Mouse (Mus musculus) hindlimb bud, embryonic 11.5 days (tissue): ENCODE measurements around the gene Prrt1.

Experiments
- DNase-seq: peaks from one replicate; pipeline ENCODE4 v3.0.0-alpha.2; 2012; ENCODE audit warnings: low read depth, low spot score; ENCODE audit errors: extremely low spot score

The Prrt1 gene

DNA sequence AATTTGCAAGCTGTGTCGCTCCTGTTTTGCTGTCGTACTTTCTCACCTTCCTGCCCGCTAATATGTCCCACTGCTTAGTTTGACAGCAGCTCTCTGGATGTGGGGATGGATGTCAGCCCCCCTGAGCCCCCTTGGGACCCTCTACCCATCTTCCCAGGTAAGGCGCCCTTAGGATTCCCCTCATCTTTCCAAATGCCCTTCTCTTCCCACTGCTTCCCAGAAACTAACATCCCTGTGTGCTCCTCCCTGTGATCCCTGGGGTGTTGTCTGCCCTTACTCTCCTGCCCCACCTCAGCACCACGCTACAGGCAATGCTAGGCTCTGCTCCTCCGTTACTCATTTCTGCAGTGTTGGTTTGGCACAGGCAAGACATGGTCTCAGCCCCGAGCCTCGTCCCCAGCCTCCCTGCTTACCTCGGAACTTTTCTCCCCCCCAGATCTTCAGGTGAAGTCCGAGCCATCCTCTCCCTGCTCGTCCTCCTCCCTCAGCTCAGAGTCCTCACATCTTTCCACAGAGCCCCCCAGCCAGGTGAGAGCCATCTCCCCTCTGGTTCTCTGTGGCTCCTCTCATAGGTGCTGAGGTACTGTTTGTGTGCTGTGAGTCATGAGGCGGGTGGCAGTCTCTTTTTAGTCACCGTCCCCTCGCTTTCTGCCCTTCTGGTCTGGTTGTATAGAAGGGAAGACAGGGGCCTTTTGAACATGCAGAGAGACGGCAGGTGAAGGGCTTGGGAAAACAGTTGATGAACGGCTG, 19.0 kb downstream of the Prrt1 start:
- no peak for DNase-seq

DNA sequence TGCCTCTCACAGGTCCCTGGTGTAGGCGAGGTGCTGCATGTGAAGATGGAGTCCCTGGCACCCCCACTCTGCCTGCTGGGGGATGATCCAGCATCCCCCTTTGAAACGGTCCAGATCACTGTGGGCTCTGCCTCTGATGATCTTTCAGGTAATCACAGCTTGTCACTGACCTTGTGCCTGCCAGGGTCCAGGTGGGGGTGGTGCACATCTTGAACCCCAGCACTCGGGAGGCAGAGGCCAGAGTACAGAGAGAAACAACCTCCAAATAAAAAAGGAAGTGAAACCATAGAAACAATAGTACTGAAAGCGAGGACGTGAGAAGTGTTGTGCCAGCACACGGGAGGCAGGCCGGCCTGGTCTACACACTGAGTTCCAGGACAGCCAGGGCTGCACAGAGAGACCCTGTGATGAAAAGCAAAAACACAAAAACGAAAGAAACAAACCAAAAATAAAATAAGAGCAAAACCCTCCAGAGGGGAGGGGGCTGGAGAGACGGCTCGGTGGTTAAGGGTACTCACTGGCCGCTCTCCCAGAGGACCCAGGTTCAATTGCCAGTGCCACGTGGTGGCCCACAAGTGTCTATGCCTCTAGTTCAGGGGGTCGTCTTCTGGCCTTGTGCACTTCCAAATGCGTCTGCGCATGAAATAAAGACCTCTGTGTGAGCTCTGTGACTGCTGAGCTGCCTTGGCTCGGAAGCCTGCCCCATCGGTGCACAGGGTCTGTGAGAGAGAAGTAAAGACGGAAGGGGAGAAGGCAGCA, 20.0 kb downstream of the Prrt1 start:
- no peak for DNase-seq

DNA sequence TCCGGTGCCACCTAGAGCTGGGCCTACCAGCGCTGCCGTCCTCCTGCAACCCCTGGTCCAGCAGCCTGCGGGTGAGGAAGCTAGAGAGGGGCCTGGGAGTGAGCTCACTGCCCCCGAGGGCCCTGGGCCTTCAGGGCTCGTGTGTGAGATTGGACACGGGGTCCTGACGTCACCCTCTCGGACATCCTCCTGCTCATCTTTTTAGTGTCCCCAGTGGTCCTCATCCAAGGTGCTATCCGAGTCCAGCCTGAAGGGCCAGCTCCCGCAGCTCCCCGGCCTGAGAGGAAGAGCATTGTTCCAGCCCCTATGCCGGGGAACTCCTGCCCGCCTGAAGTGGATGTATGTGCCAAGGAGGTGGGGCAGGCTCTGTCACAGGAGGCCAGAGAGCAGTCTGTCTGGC, 21.4 kb downstream of the Prrt1 start:
- DNase-seq = no peak

DNA sequence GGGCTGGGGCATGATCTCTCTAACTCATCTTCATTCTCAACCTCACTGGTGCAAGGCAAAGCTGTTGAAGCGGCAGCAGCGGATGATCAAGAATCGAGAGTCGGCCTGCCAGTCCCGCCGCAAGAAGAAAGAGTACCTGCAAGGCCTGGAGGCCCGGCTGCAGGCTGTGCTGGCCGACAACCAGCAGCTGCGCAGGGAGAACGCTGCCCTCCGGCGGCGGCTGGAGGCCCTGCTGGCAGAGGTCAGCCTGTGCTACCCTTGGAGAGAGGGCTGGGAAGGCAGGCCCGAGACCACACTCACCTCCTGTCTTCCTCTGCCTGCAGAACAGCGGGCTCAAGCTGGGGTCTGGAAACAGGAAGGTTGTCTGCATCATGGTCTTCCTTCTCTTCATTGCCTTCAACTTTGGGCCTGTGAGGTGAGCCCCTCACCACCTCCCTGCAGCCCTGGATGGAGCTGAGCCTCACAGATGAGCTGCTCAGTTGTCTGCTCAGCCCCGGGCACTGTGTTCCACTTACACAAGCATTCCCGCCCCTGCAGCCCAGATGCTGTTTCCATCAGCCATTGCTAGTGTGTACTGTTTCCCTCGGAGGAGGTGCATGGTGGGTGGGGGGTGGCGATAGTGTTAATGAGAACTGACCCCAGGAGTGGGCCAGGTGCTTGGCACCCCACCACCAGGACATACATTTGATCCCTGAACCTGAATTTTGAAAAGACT, 22.3 kb downstream of the Prrt1 start:
- no peak for DNase-seq

DNA sequence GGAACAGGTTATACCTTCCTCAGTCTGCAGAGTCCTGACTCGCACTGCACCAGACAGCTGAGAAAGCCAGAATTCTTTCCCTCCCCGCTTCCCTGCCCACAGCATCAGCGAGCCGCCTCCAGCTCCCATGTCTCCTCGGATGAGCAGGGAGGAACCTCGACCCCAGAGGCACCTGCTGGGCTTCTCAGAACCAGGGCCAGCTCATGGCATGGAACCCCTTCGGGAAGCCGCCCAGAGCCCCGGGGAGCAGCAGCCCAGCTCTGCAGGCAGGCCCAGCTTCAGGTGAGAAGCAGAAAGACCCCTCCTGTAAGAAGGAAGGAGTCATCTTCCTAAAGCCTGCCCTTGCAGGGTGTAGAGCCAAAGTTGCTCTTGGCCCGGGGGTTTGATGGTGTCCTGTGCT, 23.2 kb downstream of the Prrt1 start:
- no peak for DNase-seq

DNA sequence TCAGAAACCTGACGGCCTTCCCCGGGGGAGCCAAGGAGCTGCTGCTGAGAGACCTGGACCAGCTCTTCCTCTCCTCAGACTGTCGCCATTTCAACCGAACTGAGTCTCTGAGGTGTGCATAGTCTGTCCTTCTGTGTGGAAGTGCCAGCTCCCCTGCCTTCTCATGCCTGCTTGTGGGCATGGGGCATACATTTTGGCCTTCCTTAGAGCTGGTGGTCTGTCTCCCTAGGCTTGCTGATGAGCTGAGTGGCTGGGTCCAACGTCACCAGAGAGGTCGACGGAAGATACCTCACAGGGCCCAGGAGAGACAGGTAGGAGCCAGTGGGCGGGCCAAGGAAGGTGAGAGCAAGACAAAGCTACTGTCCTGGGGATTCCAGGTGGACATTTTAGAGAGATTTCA, 23.7 kb downstream of the Prrt1 start:
- DNase-seq = no peak

DNA sequence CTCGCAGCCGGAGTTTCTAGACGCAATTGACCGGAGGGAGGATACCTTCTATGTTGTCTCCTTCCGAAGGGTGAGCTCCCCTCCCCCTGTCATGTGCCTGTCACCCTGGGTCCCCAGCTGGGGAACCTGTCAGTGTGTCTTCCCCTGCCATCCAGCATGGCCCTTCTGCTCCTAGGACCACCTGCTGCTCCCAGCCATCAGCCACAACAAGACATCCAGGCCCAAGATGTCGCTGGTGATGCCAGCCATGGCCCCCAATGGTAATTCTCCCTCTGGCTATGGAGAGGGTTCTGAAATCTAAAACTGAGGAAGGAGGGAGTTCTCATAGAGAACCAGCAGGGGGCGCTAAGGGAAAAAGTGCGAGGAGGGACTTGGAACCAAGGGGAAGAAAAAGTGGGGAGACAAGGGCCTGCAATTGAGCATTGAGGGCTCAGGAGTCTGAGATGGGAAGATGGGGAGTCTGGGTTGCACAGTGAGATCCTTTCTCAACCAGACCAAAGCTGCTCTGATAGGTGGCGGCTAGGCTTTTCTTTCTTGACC, 24.5 kb downstream of the Prrt1 start:
- DNase-seq = no peak

DNA sequence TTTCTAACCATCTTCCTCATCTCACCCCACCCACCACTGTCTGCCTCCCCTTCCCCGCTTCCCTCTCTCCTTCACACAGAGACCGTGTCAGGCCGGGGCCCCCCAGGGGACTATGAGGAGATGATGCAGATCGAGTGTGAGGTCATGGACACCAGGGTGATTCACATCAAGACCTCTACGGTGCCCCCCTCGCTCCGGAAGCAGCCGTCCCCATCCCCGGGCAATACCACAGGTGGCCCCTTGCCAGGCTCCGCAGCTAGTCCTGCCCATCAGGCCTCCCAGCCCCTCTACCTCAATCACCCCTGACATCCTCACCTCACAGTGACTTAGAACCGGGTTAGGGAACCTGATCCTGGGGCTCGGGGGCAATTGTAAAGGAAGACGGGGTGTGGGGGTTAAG, 25.1 kb downstream of the Prrt1 start:
- no peak for DNase-seq

DNA sequence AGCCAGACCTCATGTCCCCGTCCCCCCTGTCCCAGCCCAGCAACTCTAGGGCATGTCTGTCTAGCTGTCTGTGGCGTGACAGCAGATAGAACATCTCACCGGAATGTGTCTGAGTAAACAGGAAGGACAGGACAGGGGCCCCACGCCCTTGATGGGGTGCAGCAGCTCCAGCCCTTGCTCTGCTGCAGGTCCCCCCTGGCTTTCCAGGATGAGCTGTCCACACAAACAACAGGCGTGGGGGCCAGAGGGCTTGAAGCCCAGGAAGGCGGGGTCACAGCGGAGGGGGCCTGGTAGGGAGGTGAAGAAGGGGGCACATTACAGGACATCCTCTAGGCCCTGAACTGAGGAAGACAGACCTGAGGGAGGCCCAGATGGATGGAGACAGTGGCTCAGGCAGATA, 25.8 kb downstream of the Prrt1 start:
- DNase-seq = no peak

DNA sequence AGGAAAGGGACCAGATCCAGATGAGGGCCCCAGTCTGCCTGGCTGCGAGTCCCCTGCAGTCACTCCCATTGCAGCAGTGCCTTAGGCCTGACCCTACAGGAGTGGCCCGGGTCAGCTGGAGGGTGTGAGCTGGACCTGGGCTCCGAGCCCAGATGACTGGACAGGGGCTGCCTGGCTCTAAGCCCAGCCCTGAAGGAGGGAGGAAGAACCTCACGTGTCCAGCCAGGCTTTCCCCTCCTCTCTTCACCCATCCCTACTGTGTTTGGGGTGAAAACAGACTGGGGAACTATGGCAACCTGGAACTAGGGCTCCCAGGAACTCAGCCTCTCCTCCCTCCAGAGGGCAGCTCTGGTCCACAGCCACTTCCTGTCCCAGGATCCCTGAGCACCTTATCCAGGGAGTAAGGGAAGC, 26.3 kb downstream of the Prrt1 start:
- no peak for DNase-seq

DNA sequence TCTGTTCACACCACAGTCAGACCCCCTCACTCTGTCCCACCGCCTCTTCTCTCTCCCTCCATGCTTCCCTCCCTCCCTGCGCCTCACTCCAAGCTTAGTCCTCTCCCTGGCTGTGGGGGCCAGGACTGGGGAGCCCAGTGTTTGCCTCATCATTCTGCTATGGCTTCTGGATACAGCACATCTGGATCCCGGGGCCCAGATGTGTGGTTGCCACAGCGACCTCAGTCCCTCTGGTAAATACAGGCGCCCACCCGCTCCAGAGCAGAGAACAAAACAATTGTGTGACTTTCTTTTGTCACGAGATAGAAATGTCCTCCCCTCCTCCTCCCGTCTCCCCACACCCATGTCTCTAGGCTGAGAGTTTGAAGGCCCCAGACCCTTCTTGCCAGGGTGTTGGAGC, 27.3 kb downstream of the Prrt1 start:
- no peak for DNase-seq

DNA sequence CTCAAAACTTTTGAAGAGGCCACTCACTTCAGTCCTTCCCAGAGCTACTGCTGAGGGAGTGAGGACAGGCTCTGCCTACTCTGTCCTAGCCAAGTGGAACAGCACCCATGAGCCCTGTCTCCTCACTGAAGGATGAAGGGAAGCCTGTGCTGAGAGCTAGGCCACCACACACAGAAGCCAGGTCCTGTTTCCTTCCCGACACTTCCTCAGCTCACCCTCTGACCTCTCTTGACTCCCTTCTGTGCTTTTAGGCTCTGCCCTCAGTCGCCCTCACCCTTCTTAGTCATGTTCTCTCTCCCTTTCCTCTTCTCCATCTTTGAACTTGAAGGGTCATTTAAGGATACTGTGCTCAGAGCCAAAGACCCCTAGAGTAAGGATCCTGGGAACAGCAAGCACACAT, 27.9 kb downstream of the Prrt1 start:
- DNase-seq = no peak

DNA sequence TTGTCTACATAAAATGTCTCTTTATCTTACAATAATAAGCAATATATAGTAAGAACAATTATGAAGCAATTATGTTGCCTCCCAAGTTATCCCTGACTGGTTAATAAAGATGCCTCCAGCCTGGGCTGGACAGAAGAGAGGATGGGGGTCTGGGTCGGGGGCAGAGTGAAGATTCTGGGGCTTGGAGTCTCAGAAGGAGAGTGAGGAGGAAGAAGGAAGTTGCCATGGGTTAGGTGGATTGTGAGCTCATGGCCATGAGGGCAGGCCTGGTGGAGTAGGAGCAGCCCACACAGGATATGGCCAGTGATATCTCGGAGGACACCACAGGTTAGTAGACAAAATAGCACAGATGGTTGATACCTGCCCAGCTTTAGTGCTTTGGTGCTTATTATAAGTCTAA, 28.8 kb downstream of the Prrt1 start:
- DNase-seq = no peak

DNA sequence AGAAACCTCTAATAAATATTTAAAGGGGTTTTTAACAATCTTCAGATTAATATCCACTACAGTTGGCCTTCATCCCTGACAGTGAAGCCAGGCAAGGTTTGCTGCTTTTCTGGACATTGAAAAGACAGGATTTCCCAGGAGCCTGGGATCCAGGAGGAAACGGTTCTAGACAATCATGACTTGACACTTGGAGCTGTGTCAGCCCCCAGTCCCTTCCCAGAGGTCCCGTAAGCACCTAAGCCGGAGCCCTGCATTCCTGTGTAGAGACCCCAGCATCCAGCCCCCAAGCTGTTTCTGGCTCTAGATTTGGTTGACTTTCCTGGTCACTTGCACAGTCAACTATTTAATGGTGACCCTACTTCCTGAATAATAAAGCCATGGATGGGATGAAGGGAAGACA, 29.3 kb downstream of the Prrt1 start:
- DNase-seq = no peak

DNA sequence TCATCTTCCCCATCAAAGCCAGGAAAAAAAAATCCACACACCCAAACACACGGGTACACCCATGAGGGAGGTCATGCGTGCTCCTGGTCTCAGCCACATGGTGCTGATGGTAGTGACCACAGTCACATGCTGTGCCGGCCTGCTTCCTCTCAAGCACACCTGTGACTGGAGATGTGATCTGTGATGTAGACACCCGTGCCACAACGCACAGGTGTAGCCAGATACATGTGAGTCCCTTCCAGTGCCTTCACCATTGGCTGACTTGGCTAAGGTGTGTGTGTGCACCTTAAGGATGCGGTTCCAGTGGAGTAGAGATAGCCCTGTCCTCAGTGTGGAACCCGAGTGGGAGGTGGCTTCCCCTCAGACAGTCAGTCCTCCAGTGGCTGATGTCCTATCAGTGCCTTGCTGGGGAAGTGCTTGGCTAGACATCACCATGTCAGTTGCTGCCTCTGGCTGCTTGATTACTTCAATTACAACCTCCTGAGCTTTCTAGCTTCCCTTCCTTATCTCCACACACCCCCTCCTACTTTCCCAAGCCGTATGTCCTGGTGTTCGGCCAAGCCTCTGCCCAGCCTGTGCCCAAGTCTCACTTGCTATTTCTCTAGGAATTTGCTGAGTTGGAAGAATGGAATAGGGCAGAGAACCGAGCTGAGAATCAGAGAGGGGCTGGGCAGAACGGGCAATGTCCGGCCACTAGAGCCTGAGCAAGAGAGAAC, 30.0 kb downstream of the Prrt1 start:
- no peak for DNase-seq

DNA sequence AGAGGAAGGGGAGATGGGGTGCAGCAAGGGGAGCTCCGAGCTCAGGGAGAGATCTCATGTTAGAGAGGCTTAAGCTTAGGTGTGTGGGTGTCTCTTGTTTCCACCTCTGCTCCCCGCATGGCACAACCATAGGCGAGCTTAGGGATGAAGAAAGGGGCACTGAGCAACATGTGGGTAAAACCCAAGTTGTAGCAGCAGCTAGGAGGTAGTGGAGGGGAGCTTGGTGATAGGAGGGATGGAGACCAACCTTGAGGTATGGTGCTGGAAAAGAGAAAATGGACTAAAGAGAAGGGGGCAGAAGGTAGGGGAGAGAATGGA, 30.5 kb downstream of the Prrt1 start:
- DNase-seq = no peak

DNA sequence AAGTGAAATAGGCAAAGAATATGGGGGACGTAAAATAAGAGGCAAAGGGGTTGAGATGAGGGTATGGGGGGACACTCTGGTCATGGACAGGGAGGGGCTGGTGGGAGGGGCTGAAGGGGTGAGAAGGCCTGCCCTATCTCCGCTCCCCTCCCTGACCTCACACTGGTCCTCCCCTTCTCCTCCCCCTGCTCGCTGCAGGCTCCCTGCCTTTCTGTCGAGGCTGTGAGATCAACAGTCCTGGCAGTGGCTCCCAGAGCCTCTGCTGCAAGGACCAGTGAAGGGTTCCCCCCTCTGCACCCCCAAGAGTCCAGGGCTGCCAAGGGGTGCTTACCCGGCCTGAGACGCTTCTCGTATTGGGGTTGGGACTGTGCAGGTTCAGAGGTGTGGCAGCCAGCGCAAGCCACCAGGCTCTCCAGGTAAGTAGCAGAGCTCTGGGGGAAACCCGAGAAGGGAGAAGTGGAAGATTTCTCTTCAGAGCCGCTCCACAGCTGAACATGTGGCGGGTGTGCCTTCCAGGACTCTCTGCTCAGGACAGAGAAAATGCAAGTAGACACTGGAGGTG, 31.0 kb downstream of the Prrt1 start:
- DNase-seq = no peak

DNA sequence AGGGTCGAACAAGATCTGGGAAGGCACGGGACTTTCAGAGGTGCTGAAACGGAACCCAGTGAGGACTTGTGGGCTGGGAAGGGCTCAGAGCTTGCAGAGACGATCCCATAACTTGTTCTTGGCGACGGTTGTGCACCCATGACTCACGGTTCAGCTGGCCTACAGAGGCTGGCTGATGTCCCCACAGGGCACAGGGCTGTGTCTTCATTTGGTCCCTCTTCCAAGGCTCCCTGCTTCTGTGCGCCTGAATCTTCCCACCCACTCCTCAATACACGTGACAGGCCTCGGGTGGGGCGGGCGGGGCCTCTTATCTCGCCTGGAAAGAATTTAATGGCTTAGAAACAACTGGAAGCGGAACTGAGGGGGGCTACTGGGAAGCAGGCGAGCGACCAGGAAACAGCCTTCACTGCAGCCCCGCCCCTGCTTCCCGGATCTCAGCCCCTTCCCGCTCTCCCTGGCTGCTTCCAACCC, 31.8 kb downstream of the Prrt1 start:
- DNase-seq = no peak

DNA sequence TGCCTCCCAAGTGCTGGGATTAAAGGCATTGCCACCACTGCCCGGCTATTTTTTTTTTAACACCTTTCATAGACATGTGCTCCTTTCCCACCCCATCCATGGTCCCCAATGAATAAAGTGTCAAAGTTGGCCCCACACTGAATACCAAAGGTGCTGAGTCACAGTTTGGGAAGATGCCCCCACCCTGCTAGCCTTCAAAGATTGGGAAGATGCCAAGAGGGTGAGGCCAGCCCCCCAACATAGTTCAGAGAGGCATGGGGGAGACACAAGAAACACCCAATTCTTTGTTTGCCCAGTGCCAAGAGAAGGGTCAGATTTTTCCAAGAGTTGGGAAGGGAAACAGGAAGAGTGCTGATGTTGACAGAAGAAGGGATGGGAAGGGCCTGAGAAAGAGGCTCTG, 33.1 kb downstream of the Prrt1 start:
- DNase-seq = no peak

DNA sequence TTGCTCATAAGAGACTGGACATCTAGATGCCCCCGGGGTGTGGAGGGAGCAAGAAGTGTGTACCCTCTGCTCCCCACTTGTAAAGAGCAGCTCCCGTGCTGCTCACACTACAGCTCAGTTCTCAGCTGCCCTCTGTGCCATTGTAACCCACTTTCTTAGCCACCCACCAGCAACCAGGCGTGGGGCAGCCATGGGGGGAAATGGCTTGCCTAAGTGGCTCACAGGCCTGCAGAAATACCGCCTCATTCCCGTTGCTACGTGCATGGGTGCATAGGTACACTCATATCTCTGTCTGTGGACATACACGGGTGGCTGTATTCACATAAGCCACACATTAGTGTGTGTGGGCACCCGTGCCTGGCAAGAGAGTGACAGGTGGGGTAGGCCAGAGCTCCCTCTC, 33.6 kb downstream of the Prrt1 start:
- DNase-seq = no peak

DNA sequence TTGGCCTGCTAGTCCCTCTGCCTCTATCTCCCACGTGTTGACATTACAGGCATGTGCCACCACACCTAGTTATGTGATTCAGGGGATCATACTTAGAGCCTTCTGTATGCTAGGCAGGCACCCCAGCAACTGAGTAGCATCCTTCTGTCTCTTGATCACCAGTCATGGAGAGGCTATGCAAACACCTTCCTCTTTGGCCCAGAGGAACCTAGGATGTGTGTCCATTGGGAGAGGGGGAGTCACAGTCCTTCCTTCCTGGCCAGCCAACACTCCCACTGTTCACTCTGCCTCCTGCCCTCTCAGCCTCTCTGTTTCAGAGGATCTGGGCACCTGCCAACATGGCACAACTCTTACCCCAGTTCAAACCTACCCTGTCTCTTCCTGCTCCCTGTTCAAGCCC, 34.2 kb downstream of the Prrt1 start:
- no peak for DNase-seq
